Mouse (Mus musculus) heart, embryonic 13.5 days (tissue): ENCODE results near the gene Esp38. TPM values are rescaled to one million over a fixed set of nuclear protein-coding genes. Genes with fewer than 3 reads are reported as not detected.
"Not testable (repeated sequence)": the region's sequence is repeated elsewhere in the genome, so short reads cannot be mapped to it uniquely, and the experiment has no call there.

Source experiments
- ATAC-seq: fragments of 200-750 bp; cut with Nextera tagmentation; 2 replicates; pipeline ENCODE4 v1.8.0; 2017; ENCODE audit warnings: moderate TSS enrichment; ENCODE audit not compliant: insufficient number of reproducible peaks, low FRiP score, low TSS enrichment; ENCODE audit errors: extremely low read depth
- H3K27ac ChIP-seq: fragments of 300-500 bp; sonication (generic); replicated peaks from 2 replicates; pipeline ENCODE4 v1.5.1; 2015; ENCODE audit warnings: moderate library complexity, mild to moderate bottlenecking, inconsistent platforms
- H3K27me3 ChIP-seq: fragments of 300-500 bp; sonication (generic); replicated peaks from 2 replicates; pipeline ENCODE4 v1.6.1; 2015; ENCODE audit warnings: mild to moderate bottlenecking, inconsistent platforms
- H3K36me3 ChIP-seq: fragments of 300-500 bp; sonication (generic); 2 replicates; pipeline ENCODE4 v1.6.1; 2015; ENCODE audit warnings: mild to moderate bottlenecking, inconsistent platforms
- H3K4me1 ChIP-seq: fragments of 300-500 bp; sonication (generic); 2 replicates; pipeline ENCODE4 v1.6.1; 2015; ENCODE audit warnings: inconsistent platforms
- H3K4me2 ChIP-seq: fragments of 300-500 bp; sonication (generic); 2 replicates; pipeline ENCODE4 v1.6.1; 2015; ENCODE audit warnings: inconsistent platforms, mild to moderate bottlenecking, moderate library complexity
- H3K4me3 ChIP-seq: fragments of 300-500 bp; sonication (generic); 2 replicates; pipeline ENCODE4 v1.5.1; 2015; ENCODE audit warnings: moderate library complexity, mild to moderate bottlenecking, inconsistent platforms
- H3K9ac ChIP-seq: fragments of 300-500 bp; sonication (generic); 2 replicates; pipeline ENCODE4 v1.6.1; 2015; ENCODE audit warnings: inconsistent platforms, mild to moderate bottlenecking, moderate library complexity
- H3K9me3 ChIP-seq: fragments of 300-500 bp; sonication (generic); 2 replicates; pipeline ENCODE4 v1.6.1; 2016; ENCODE audit warnings: inconsistent platforms
- WGBS: fragments of 180-500 bp; shearing (Covaris S2); methylation state at CpG from one replicate; pipeline ENCODE4 v1.1.7; 2015; ENCODE audit warnings: mixed read lengths; 5-methylcytosine and 5-hydroxymethylcytosine counted together
- polyA plus RNA-seq: library from polyadenylated mRNA; unstranded; fragments of >200 nt; fragmentation: Nextera tagmentation; extraction: Ambion mirVana; gene quantifications from 2 replicates; pipeline ENCODE4 v1.2.1, GENCODE M21; 2015

Esp38 gene
- polyA plus RNA-seq, result not detected in 2 replicates

GRCm38 (mm10) chr17:39950220-39950619, at the start of gene Esp38:
Gene Esp38, plus strand, starts transcription at chr17:39950520.
- Histone ChIP-seq H3K4me1 (no peaks in the 10 kb centered on the region), H3K27ac (no peak within 1 kb of the TSS), H3K4me3 (no peak within 1 kb of the TSS), H3K9ac (no peak within 1 kb of the TSS), H3K27me3 (no peaks in the 10 kb centered on the region), H3K4me2 (no peak within 1 kb of the TSS), H3K9me3 (no peaks in the 10 kb centered on the region), H3K36me3 (no peaks in the 10 kb centered on the region)
- no peak for ATAC-seq
- 58% methylated on average over 3 of the region's 3 CpGs for WGBS

DNA sequence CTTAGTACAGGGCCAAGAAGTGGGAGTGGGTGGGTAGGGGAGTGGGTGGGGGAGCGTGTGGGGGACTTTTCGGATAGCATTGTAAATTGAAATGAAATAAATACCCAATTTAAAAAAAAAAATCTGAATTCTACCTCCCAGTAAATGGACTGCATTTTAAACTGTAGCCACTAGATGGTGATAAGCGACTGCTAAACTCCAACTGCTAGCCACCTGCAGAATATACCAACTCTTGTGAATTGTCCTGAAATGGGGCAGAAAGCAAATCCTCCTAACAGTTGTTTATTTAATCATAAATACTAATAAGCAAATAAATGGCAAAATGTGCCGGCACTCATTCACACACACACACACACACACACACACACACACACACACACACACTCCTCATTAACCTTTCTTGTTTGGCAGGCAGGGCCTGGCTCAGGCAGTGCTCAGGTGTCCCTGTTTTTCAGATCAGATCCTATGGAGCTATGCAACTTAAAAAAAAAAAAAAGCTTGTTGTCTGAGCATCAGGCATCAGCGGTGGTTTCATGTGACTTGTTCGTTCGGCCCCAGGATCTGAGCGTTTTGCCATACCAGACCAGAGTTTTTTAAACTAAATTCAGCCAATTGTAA, 47.3 kb upstream of the Esp38 start:
- H3K36me3 ChIP-seq, H3K4me1 ChIP-seq, H3K27ac ChIP-seq, ATAC-seq, H3K4me2 ChIP-seq, H3K9ac ChIP-seq, H3K4me3 ChIP-seq, H3K9me3 ChIP-seq, H3K27me3 ChIP-seq: not testable (repeated sequence)
- 52% methylated on average over 8 of the region's 8 CpGs for WGBS

Other genes starting within 250 kb of the Esp38 start
- gene AC192777.2, start 144.9 kb downstream of the Esp38 start, polyA plus RNA-seq, result not detected in 2 replicates